Mouse (Mus musculus) bone marrow, adult 2 months (tissue): ENCODE results near the gene Fos.
A peak's percentile ranks its signal among the peaks of the same experiment; 100 is the strongest.

Source experiments
- CTCF ChIP-seq: fragments of 200-500 bp; IDR thresholded peaks from 2 replicates; pipeline ENCODE4 v1.5.1; 2011; ENCODE audit warnings: low read length, control low read depth; ENCODE audit not compliant: control insufficient read depth, insufficient read depth
- POLR2A ChIP-seq: fragments of 200-500 bp; IDR thresholded peaks from 2 replicates; pipeline ENCODE4 v1.6.1; 2011; ENCODE audit warnings: low read depth, mild to moderate bottlenecking, control low read depth, low read length, borderline replicate concordance; ENCODE audit not compliant: control insufficient read depth

- peak; percentile 93 for TF ChIP-seq CTCF
- no peak for TF ChIP-seq POLR2A
Observed at GRCm38 (mm10) chr12:85487545-85488141, 14.0 kb downstream of the Fos start.
